Mouse (Mus musculus) adrenal gland, adult 18-20 months (tissue): ENCODE results near the gene Zfp459. TPM values are rescaled to one million over a fixed set of nuclear protein-coding genes. Genes with fewer than 3 reads are reported as not detected.

Source experiments
- total RNA-seq, 2 experiments: library from RNA; stranded (reverse); gene quantifications; 1 replicate in 1 of 2; 2 replicates in 1 of 2; pipeline ENCODE4 v1.2.3; 2021

The Zfp459 gene
- total RNA-seq, 2 experiments from 2014 or later = 0.99 to 1.5 TPM

Other genes starting within 250 kb of the Zfp459 start
- gene Rsl1, start 248.2 kb downstream of the Zfp459 start, total RNA-seq = 1 to 10 TPM; 7.9 TPM
- 1 to 10 TPM; 1.6 to 1.8 TPM for gene Zfp455, start 226.9 kb downstream of the Zfp459 start, total RNA-seq
- gene Zfp458, start 143.0 kb downstream of the Zfp459 start, total RNA-seq = 1 to 10 TPM; 2.2 to 3.3 TPM
- gene Zfp457, start 114.9 kb downstream of the Zfp459 start, total RNA-seq = 1 to 10 TPM; 1.7 to 2.5 TPM
- gene Zfp595, start 88.8 kb downstream of the Zfp459 start, total RNA-seq = 1 to 10 TPM; 4.8 to 4.9 TPM
- 1 to 10 TPM; 1.8 to 1.9 TPM for gene Gm28044, start 60.9 kb downstream of the Zfp459 start, total RNA-seq
- gene Zfp953, start 60.8 kb downstream of the Zfp459 start, total RNA-seq = 1 to 10 TPM; 1.7 to 2.6 TPM
- 1 to 10 TPM; 1.3 to 2.1 TPM for gene Gm28041, start 45.7 kb downstream of the Zfp459 start, total RNA-seq
- 1 to 10 TPM; 1.2 TPM for gene Zfp456, start 45.6 kb downstream of the Zfp459 start, total RNA-seq
- gene Zfp429, start 21.6 kb downstream of the Zfp459 start, total RNA-seq = 1 to 10 TPM; 4.0 to 4.3 TPM
- 10 to 100 TPM; 16.0 to 20.6 TPM for gene Zfp874a, start 30.2 kb upstream of the Zfp459 start, total RNA-seq
- gene Zfp874b, start 62.8 kb upstream of the Zfp459 start, total RNA-seq = 10 to 100 TPM; 18.0 to 22.0 TPM
- gene Zfp58, start 79.1 kb upstream of the Zfp459 start, total RNA-seq = 1 to 10 TPM; 7.5 to 7.9 TPM
- gene Gm26965, start 104.7 kb upstream of the Zfp459 start, total RNA-seq = under 1 TPM in 1 of 2 experiments, not detected in 1; 0.60 TPM
- 10 to 100 TPM; 19.0 to 20.1 TPM for gene Zfp87, start 104.8 kb upstream of the Zfp459 start, total RNA-seq
- gene Zfp748, start 132.4 kb upstream of the Zfp459 start, total RNA-seq = 1 to 10 TPM; 8.2 to 8.8 TPM
- gene Zfp729b, start 188.3 kb upstream of the Zfp459 start, total RNA-seq = 1 to 10 TPM; 6.7 to 7.0 TPM
- gene Gm49345, start 216.4 kb upstream of the Zfp459 start, total RNA-seq = not detected
- gene Zfp729a, start 216.4 kb upstream of the Zfp459 start, total RNA-seq = 1 to 10 TPM; 5.2 to 7.4 TPM